Mouse (Mus musculus): ENCODE data around the gene Aimp1.

DNA sequence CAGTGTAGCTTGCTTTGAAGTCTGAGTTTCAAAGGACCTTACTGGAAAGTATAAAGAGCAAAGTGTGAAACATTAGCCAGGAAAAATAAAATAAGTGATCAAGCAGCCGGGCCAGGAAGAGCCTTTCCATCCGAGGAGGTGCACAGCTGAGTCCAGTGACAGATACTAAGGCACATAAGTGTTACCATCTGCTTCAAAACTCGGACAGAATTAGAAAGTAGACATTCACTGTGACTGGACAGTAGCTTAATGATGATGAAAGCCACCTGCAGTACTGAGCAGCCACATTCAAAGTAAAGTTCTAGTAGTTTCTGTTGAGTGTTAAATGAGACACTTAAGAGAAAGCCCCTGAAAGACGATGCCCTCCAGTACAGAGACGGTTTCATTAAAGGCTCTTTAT is 29.7 kb upstream of the Aimp1 start:
- TF ChIP-seq POLR2A (IDR thresholded peaks at IDR 0.05; ENCODE audit: borderline replicate concordance, low read depth, low read length), result no peak
- TF ChIP-seq CTCF (IDR thresholded peaks at IDR 0.05; ENCODE audit: low read depth, low read length), result no peak
